Mouse (Mus musculus): ENCODE results near the gene Lmcd1.

GRCm38 (mm10) chr6:112273501-112274205, at the start of gene Lmcd1:
- TF ChIP-seq ZNF384 (IDR thresholded peaks at IDR 0.05; ENCODE audit: low read depth, low read length) (no peak), IRF4 (IDR thresholded peaks at IDR 0.05; ENCODE audit: low read depth, low read length) (no peak), TBP (conservative IDR thresholded peaks at IDR 0.05; ENCODE audit: low read depth, low read length) (no peak), ZMIZ1 (IDR thresholded peaks at IDR 0.05; ENCODE audit: low read depth, low read length) (no peak), GABPA (IDR thresholded peaks at IDR 0.05; ENCODE audit: insufficient replicate concordance, low read depth, low read length) (no peak), USF1 (IDR thresholded peaks at IDR 0.05; ENCODE audit: low read depth, low read length) (no peak), RCOR1 (conservative IDR thresholded peaks at IDR 0.05; ENCODE audit: low read depth, low read length) (no peak), POLR2A (IDR thresholded peaks at IDR 0.05; ENCODE audit: low read depth, low read length) (no peak), CTCF (conservative IDR thresholded peaks at IDR 0.05 in 1 of 2, IDR thresholded peaks at IDR 0.05 in 1 of 2; ENCODE audit: low read depth in 2 of 2, low read length in 2 of 2) (no peak), TCF12 (IDR thresholded peaks at IDR 0.05; ENCODE audit: low read depth, low read length) (no peak), JUND (conservative IDR thresholded peaks at IDR 0.05; ENCODE audit: low read depth, low read length) (no peak), SMC3 (IDR thresholded peaks at IDR 0.05; ENCODE audit: low read depth, low read length) (no peak), EP300 (IDR thresholded peaks at IDR 0.05; ENCODE audit: low read length) (no peak)
